8 mouse cellular contexts compared by ENCODE assay signal in the genomic region with DNA sequence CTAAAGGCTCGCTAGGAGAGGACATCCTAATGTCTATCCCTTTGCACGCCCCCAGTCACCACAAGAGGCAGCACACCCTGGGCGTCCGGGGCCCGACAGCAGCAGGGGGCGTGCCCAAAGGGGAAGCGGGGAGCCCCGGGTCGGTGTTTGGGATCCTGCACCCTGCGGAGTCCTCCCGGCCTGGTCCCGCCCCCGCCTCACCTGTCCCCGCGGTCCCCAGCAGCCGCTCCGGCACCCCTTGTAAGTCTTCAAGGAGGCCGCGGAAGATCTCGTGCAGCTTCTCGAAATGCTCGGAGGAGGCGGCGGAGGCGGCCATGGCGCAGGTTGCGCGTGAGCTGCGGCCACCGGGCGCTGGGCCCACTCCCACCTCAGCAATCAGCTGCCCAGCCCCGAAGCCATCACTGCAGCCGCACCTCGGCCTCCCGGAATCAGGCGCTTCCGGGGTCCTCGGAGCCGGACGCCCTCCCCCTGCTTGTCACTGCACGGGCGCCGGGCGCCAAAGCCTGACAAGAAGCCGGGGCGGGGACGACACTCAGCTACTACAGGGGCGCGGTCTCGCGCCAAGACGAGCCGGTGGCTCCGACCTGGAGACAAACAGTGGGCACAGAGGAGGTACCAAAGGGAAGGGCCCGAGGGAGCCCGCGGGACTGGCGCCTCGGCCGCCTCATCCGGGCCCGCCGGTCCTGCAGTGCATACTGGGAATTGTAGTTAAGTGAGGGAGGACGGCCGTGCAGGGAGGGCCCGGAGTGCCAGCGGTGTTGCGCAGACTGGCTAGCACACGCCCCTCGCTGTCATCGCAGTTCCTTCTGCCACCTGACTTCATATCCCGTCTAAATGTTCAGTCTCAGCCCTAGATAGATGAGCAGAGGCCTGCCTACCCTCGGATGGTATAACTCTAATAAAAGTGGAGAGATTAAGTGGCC. TPM values are rescaled to one million over a fixed set of nuclear protein-coding genes. Genes with fewer than 3 reads are reported as not detected.
DNase-seq lines count a peak whose midpoint lies in the region; ATAC-seq and TF ChIP-seq lines count a peak whose summit lies in the region.

A gene (minus strand): TSS at position 649 of the 923 bp plus-strand sequence.

- peak; percentile 92 for ATAC-seq in activated CD4-positive, CD25-positive, alpha-beta regulatory T cell, adult 4 months
- ATAC-seq in megakaryocyte progenitor cell, adult 5-6 weeks (replicated peaks; ENCODE audit: poor library complexity): peak; percentile 90

- 0 out of 2 replicates have a peak, but pooled peaks have one; percentile 3 for TF ChIP-seq CTCF in cortical plate, adult 2 months (IDR thresholded peaks at IDR 0.05; ENCODE audit: extremely low read depth, insufficient read depth, low read length)

- peak; percentile 88 for TF ChIP-seq POLR2A in cortical plate, adult 2 months (IDR thresholded peaks at IDR 0.05; ENCODE audit: extremely low read depth, insufficient read depth, low read length)

- DNase-seq in gastrocnemius, postnatal 10 days: peak; percentile 81
- peak; percentile 94 for DNase-seq in induced T-regulatory cell, adult 2 months (ENCODE audit: low read depth)
- peak; percentile 84 to 91 for DNase-seq in left cerebral cortex, adult 9 months (ENCODE audit: low spot score in 2 of 2)
- peak; percentile 87 for DNase-seq in right cerebral cortex, postnatal 14 days
- DNase-seq in urinary bladder, postnatal 36 days (ENCODE audit: low spot score in 2 of 2): peak; percentile 90 to 92

- peak within 1 kb of the TSS; percentile 62 for H3K4me3 ChIP-seq in cortical plate, adult 2 months (ENCODE audit: insufficient read depth, low read length)

- H3K4me1 ChIP-seq in cortical plate, adult 2 months (ENCODE audit: control insufficient read depth, insufficient read depth, low read length): peaks cover 10% of the 10 kb centered on the region

- H3K27ac ChIP-seq in cortical plate, adult 2 months (ENCODE audit: insufficient read depth, low read length): peak within 1 kb of the TSS; percentile 100

RNA-seq across cellular contexts. Expression of the gene that starts here (rescaled TPM):
- polyA plus RNA-seq in activated CD4-positive, CD25-positive, alpha-beta regulatory T cell, adult 4 months (2017; shearing (Covaris generic)): 10 to 100 TPM; 38.2 to 61.7 TPM
- 188 and 189 TPM in 2 replicates for polyA plus RNA-seq in cortical plate, adult 2 months (2012; rRNA removed)
- 10 to 100 TPM; 50.3 to 60.1 TPM for total RNA-seq in gastrocnemius, postnatal 10 days (2021)
- 16.5 and 19.2 TPM in 2 replicates for total RNA-seq in megakaryocyte progenitor cell, adult 5-6 weeks (2015)
- total RNA-seq in megakaryocyte progenitor cell, adult 5-6 weeks (2017): 168 and 177 TPM in 2 replicates

Comparison
In these comparisons a context has a peak if more than half of its experiments do, and no peak if none do; other contexts are left out.
1. Peak in every context shown above with its lines: DNase-seq, ATAC-seq, H3K4me3 ChIP-seq and H3K27ac ChIP-seq.